Mouse (Mus musculus) left cerebral cortex, adult 9 months (tissue): Measurements from ENCODE around the gene Arhgap23.
A peak's percentile ranks its signal among the peaks of the same experiment; 100 is the strongest.

Source experiments
- DNase-seq, 2 experiments: peaks; one replicate each; pipeline ENCODE4 v3.0.0; 2022; ENCODE audit warnings: low spot score in 2 of 2

Gene Arhgap23

GRCm38 (mm10) chr11:97463166-97463565, 47.8 kb downstream of the Arhgap23 start:
- no peak for DNase-seq

GRCm38 (mm10) chr11:97463991-97464390, 48.7 kb downstream of the Arhgap23 start:
- DNase-seq: no peak

GRCm38 (mm10) chr11:97465957-97466356, 50.6 kb downstream of the Arhgap23 start:
- DNase-seq: no peak

GRCm38 (mm10) chr11:97466444-97467160, 51.3 kb downstream of the Arhgap23 start:
- DNase-seq: peak in 1 of 2 experiments; percentile 42

GRCm38 (mm10) chr11:97468639-97469287, 53.4 kb downstream of the Arhgap23 start:
- DNase-seq: peak in 1 of 2 experiments; percentile 85

GRCm38 (mm10) chr11:97469828-97470227, 54.5 kb downstream of the Arhgap23 start:
- no peak for DNase-seq

- DNase-seq: no peak
Observed at GRCm38 (mm10) chr11:97471276-97471675, 55.9 kb downstream of the Arhgap23 start.

- peak in 1 of 2 experiments; percentile 76 for DNase-seq
Observed at GRCm38 (mm10) chr11:97476334-97477095, 61.2 kb downstream of the Arhgap23 start.

GRCm38 (mm10) chr11:97477431-97477830, 62.1 kb downstream of the Arhgap23 start:
- no peak for DNase-seq

GRCm38 (mm10) chr11:97478345-97478744, 63.0 kb downstream of the Arhgap23 start:
- no peak for DNase-seq

- DNase-seq: no peak
Observed at GRCm38 (mm10) chr11:97479085-97479484, 63.8 kb downstream of the Arhgap23 start.

GRCm38 (mm10) chr11:97479824-97480223, 64.5 kb downstream of the Arhgap23 start:
- no peak for DNase-seq

GRCm38 (mm10) chr11:97485661-97486060, 70.3 kb downstream of the Arhgap23 start:
- DNase-seq: no peak

GRCm38 (mm10) chr11:97487656-97488055, 72.3 kb downstream of the Arhgap23 start:
- DNase-seq: no peak

- DNase-seq: peak in 1 of 2 experiments; percentile 73
Observed at GRCm38 (mm10) chr11:97489589-97490324, 74.4 kb downstream of the Arhgap23 start.

GRCm38 (mm10) chr11:97491640-97492039, 76.3 kb downstream of the Arhgap23 start:
- no peak for DNase-seq

GRCm38 (mm10) chr11:97492836-97493235, 77.5 kb downstream of the Arhgap23 start:
- DNase-seq: no peak

GRCm38 (mm10) chr11:97497543-97497942, 82.2 kb downstream of the Arhgap23 start:
- DNase-seq: no peak

- no peak for DNase-seq
Observed at GRCm38 (mm10) chr11:97499865-97500719, 84.8 kb downstream of the Arhgap23 start, which contains the start of gene 4933428G20Rik. Gene 4933428G20Rik (minus strand): TSS chr11:97500340.

- no peak for DNase-seq
Observed at GRCm38 (mm10) chr11:97500720-97501448, 85.6 kb downstream of the Arhgap23 start.
